Mouse (Mus musculus) midbrain, embryonic 13.5 days (tissue): ENCODE results near the gene Abca4. TPM values are rescaled to one million over a fixed set of nuclear protein-coding genes. Genes with fewer than 3 reads are reported as not detected.
"Not testable (repeated sequence)": the region's sequence is repeated elsewhere in the genome, so short reads cannot be mapped to it uniquely, and the experiment has no call there.

Experiments used
- ATAC-seq: fragments of 200-750 bp; cut with Nextera tagmentation; 2 replicates; pipeline ENCODE4 v1.8.0; 2017; ENCODE audit warnings: mild to moderate bottlenecking, moderate TSS enrichment, moderate library complexity
- H3K27ac ChIP-seq: fragments of 300-500 bp; sonication (generic); 2 replicates; pipeline ENCODE4 v1.5.1; 2015; ENCODE audit warnings: inconsistent platforms, mild to moderate bottlenecking, moderate library complexity
- H3K27me3 ChIP-seq: fragments of 300-500 bp; sonication (generic); 2 replicates; pipeline ENCODE4 v1.6.1; 2015; ENCODE audit warnings: mild to moderate bottlenecking, inconsistent platforms
- H3K36me3 ChIP-seq: fragments of 300-500 bp; sonication (generic); 2 replicates; pipeline ENCODE4 v1.6.1; 2015; ENCODE audit warnings: mild to moderate bottlenecking, inconsistent platforms
- H3K4me1 ChIP-seq: fragments of 300-500 bp; sonication (generic); replicated peaks from 2 replicates; pipeline ENCODE4 v1.6.1; 2015; ENCODE audit warnings: inconsistent platforms
- H3K4me2 ChIP-seq: fragments of 300-500 bp; sonication (generic); replicated peaks from 2 replicates; pipeline ENCODE4 v1.6.1; 2015; ENCODE audit warnings: moderate library complexity, mild to moderate bottlenecking, inconsistent platforms
- H3K4me3 ChIP-seq: fragments of 300-500 bp; sonication (generic); replicated peaks from 2 replicates; pipeline ENCODE4 v1.5.1; 2015; ENCODE audit warnings: mild to moderate bottlenecking, inconsistent platforms
- H3K9ac ChIP-seq: fragments of 300-500 bp; sonication (generic); replicated peaks from 2 replicates; pipeline ENCODE4 v1.6.1; 2015; ENCODE audit warnings: mild to moderate bottlenecking, inconsistent platforms
- H3K9me3 ChIP-seq: fragments of 300-500 bp; sonication (generic); 2 replicates; pipeline ENCODE4 v1.6.1; 2016; ENCODE audit warnings: mild to moderate bottlenecking, inconsistent platforms
- whole genome bisulfite sequencing: fragments of 180-500 bp; shearing (Covaris S2); methylation state at CpG from one replicate; pipeline ENCODE4 v1.1.7; 2015; 5-methylcytosine and 5-hydroxymethylcytosine counted together
- polyA plus RNA-seq: library from polyadenylated mRNA; unstranded; fragments of >200 nt; fragmentation: Nextera tagmentation; extraction: Ambion mirVana; gene quantifications from 2 replicates; pipeline ENCODE4 v1.2.1, GENCODE M21; 2015

The Abca4 gene
- polyA plus RNA-seq, 1 experiment from 2014 or later, result 1.3 TPM

DNA sequence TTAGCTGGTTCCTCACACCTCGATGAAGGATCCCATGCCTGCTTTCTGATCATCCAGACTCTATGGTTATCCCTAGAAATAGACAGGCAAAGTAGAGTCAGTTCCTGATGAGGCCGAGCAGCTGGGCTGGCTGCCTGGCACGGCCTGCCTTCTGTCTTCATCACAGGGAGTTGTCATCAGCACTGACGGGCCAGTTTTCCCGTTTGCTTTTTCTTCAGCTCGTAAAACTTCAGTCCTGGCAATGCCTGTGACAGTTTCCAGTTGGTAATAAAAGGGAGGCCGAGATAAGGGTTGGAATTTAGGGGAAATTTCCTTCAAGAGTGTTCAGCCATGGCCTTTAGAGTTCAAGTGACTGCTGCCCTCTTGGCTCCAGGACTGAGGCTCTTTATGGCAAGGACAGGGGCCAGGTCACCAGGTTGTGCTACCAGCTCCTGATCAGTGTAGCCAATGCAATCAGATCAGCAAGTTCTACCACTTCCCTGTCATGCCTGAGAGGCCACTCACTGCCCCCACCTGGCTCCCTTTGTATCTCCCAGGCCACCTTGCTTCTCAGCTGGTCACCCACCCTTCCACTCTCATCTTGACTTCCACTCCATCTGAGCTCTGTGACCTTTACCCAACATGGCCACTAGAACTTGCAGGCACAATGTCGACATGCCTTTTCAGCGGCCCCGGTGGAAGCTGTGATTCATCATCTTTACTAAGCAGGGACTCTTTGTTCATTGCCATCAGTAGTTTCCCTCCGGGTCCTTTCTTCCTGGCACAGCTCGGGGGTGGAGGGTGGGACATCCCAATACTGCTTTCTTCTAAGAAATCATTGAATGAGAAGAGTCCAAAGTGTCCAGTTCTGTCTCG lies 20.5 kb downstream of the Abca4 start:
- no peak overlapping the region for H3K9ac ChIP-seq
- ATAC-seq, result no peak
- WGBS, result 90% methylated on average over 13 of the region's 13 CpGs

DNA sequence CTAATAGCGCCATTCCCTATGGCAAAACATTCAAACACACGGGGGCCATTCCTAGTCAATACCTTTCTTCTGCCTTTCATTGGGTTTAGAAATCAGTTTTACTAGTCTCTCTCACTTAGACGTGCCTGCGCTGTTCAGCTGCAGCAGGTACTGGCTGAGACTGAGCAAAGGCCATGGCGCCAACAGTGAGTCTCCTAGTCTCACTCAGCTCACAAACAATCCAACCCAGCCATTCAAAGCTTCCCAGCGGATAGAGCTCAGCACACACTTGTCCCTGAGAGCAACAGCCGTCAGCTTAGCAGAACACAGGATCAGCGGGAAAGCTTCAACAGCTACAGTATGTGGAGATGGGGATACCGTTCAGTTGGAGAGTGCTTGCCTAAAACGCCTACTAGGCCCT lies 27.5 kb downstream of the Abca4 start:
- Histone ChIP-seq H3K36me3 (no peaks in the 10 kb centered on the region), H3K27ac (no peak overlapping the region), H3K4me3 (no peak overlapping the region), H3K27me3 (peaks cover 23% of the 10 kb centered on the region), H3K4me1 (no peaks in the 10 kb centered on the region; the same call in 1 of the 2 replicates), H3K9me3 (no peaks in the 10 kb centered on the region), H3K9ac (no peak overlapping the region), H3K4me2 (no peak overlapping the region)
- 64% methylated on average over 10 of the region's 10 CpGs for WGBS
- ATAC-seq, result no peak

More for the DNA sequence above, 20.5 kb downstream of the Abca4 start:
- Histone ChIP-seq H3K4me2 (no peak overlapping the region), H3K9me3 (no peaks in the 10 kb centered on the region), H3K27ac (no peak overlapping the region), H3K4me3 (no peak overlapping the region), H3K4me1 (no peaks in the 10 kb centered on the region), H3K27me3 (no peaks in the 10 kb centered on the region), H3K36me3 (no peaks in the 10 kb centered on the region)

GRCm38 (mm10) chr3:122072646-122073571 lies 28.7 kb downstream of the Abca4 start:
- peaks cover 26% of the 10 kb centered on the region for H3K27me3 ChIP-seq
- H3K4me3 ChIP-seq, result no peak overlapping the region
- peak; percentile 57; the same call in 1 of the 2 replicates for ATAC-seq
- no peak overlapping the region for H3K9ac ChIP-seq
- 57% methylated on average over 11 of the region's 11 CpGs for WGBS
- H3K27ac ChIP-seq, result no peak overlapping the region
- H3K4me2 ChIP-seq, result no peak overlapping the region
- H3K9me3 ChIP-seq, result no peaks in the 10 kb centered on the region
- no peaks in the 10 kb centered on the region; the same call in 1 of the 2 replicates for H3K4me1 ChIP-seq
- H3K36me3 ChIP-seq, result no peaks in the 10 kb centered on the region

DNA sequence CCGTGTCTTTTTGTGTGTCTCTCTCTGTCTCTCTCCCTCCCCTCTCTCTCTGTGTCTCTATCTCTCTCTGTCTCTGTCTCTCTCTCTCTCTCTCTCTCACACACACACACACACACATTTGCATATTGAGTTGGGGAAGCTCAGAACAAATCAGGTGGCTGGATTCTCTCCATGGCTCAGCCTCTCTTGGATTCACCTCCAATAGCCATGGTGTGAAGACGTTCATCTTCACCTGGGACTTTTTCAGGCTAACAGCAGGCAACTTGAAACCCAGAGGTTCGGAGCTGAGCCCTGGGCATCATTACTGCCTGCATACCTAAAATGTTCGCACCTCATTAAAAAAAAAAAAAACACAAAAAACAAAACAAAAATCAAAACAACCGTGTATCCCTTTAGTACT lies 29.4 kb downstream of the Abca4 start:
- Histone ChIP-seq H3K4me1 (peaks cover 5% of the 10 kb centered on the region), H3K27ac (no peak overlapping the region), H3K4me3 (no peak overlapping the region), H3K36me3 (no peaks in the 10 kb centered on the region), H3K27me3 (peaks cover 26% of the 10 kb centered on the region), H3K4me2 (no peak overlapping the region), H3K9me3 (no peaks in the 10 kb centered on the region), H3K9ac (no peak overlapping the region)
- ATAC-seq, result no peak
- 74% methylated on average over 5 of the region's 5 CpGs for WGBS

GRCm38 (mm10) chr3:122074334-122074733 lies 30.1 kb downstream of the Abca4 start:
- H3K27ac ChIP-seq, result peak overlapping the region; percentile 3; the same call in 1 of the 2 replicates
- H3K4me1 ChIP-seq, result peaks cover 5% of the 10 kb centered on the region
- 32% methylated on average over 10 of the region's 10 CpGs for WGBS
- H3K27me3 ChIP-seq, result peaks cover 32% of the 10 kb centered on the region
- H3K36me3 ChIP-seq, result no peaks in the 10 kb centered on the region
- no peaks in the 10 kb centered on the region for H3K9me3 ChIP-seq
- no peak overlapping the region for H3K4me2 ChIP-seq
- no peak for ATAC-seq
- no peak overlapping the region for H3K4me3 ChIP-seq
- H3K9ac ChIP-seq, result no peak overlapping the region

DNA sequence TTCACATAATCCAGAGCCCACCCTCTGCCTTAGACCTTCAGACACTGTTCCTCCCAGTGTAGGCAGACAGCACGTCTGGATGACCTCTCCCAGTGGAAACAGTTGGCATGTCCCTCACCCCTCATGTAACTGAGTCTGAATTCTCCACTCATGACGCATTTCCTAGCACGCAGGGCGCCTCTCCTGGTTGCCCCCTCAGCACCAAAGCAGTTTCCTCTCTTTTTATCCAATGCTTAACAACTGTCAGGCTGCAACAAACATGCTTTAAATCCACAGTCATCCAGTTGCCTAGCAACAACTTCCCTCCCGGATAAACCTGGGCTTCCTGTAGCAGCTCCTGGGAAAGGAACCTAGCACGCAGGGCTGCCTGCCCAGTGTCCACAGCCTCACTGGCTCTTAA lies 33.9 kb downstream of the Abca4 start:
- Histone ChIP-seq H3K27me3 (peaks cover 54% of the 10 kb centered on the region), H3K4me1 (peaks cover 5% of the 10 kb centered on the region), H3K36me3 (no peaks in the 10 kb centered on the region), H3K9ac (no peak overlapping the region), H3K27ac (no peak overlapping the region), H3K4me3 (no peak overlapping the region), H3K9me3 (no peaks in the 10 kb centered on the region), H3K4me2 (no peak overlapping the region)
- WGBS, result 12% methylated on average over 6 of the region's 6 CpGs
- peak; percentile 71 for ATAC-seq

GRCm38 (mm10) chr3:122079172-122079571 lies 34.9 kb downstream of the Abca4 start:
- H3K27ac ChIP-seq, result no peak overlapping the region
- H3K27me3 ChIP-seq, result peaks cover 60% of the 10 kb centered on the region
- H3K4me3 ChIP-seq, result no peak overlapping the region
- no peaks in the 10 kb centered on the region for H3K36me3 ChIP-seq
- no peak overlapping the region for H3K9ac ChIP-seq
- H3K4me1 ChIP-seq, result peaks cover 5% of the 10 kb centered on the region
- 85% methylated on average over 6 of the region's 6 CpGs for WGBS
- H3K9me3 ChIP-seq, result no peaks in the 10 kb centered on the region
- ATAC-seq, result no peak
- H3K4me2 ChIP-seq, result no peak overlapping the region

GRCm38 (mm10) chr3:122081634-122082033 lies 37.4 kb downstream of the Abca4 start:
- not testable (repeated sequence) for ATAC-seq

DNA sequence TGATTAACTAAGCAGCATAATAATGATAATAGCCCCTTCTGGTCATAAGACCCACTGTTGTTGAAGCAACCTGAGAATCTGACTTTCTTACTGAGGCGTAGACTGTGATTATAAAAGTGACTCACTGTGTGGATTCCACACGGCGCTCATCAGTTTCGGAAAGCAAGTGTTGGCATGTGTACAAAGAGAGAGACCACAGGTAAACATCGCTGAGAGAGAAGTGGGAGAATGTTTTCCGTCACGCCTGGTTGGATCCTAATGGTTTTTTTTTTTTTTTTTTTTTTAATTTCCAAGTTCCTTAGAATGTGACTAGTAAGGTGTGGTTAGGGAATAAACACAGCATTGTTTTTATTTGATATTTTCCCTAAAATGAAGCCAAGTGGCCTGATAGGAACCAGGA lies 38.1 kb downstream of the Abca4 start:
- Histone ChIP-seq H3K9me3 (no peaks in the 10 kb centered on the region), H3K27me3 (peaks cover 53% of the 10 kb centered on the region), H3K4me2 (no peak overlapping the region), H3K27ac (no peak overlapping the region), H3K4me1 (peaks cover 21% of the 10 kb centered on the region), H3K9ac (no peak overlapping the region), H3K4me3 (no peak overlapping the region), H3K36me3 (no peaks in the 10 kb centered on the region)
- 87% methylated on average over 7 of the region's 7 CpGs for WGBS
- ATAC-seq, result no peak

More at GRCm38 (mm10) chr3:122081634-122082033, 37.4 kb downstream of the Abca4 start:
- Histone ChIP-seq H3K4me1 (peaks cover 21% of the 10 kb centered on the region), H3K27me3 (peaks cover 48% of the 10 kb centered on the region)
- 93% methylated on average over 8 of the region's 8 CpGs for WGBS
- H3K4me2 ChIP-seq, H3K27ac ChIP-seq, H3K4me3 ChIP-seq, H3K36me3 ChIP-seq, H3K9ac ChIP-seq, H3K9me3 ChIP-seq: not testable (repeated sequence)

DNA sequence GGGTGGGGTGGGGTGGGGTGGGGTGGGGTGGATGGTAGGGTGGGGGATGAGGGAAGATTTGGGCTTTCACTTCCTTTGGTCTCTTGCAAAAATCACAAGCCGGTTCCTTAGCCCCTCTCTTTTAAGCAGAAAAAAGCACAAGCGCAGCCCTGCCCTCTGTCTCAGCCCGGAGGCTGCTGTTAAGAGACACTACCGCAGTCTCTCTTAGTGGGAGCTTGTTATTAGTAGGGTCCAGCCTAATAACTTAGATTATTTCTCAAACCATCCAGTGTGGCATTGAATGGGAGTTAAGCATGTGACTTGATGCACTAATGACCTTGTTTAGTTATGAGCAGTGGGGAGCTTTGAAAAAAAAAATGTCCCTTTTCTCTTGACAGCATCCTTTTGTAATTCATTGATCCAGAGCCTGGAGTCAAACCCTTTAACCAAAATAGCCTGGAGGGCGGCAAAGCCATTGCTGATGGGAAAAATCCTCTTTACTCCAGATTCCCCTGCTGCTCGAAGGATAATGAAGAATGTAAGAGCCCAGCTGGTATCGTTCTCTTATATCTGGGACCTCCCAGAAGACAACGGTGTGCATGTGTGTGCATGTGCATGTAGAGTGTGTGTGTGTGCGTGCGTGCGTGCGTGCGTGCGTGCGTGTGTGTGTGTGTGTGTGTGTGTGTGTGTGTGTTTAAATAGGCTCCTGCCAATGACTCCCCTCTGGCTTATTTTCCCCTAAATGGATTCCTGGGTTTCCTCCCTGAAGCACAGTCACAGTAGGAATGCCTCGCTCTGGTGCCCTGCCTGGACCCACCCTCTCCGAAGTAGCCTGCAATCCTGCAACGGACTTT lies 41.1 kb downstream of the Abca4 start:
- no peaks in the 10 kb centered on the region for H3K36me3 ChIP-seq
- H3K4me2 ChIP-seq, result peak overlapping the region; percentile 34
- H3K9ac ChIP-seq, result no peak overlapping the region; the same call in 1 of the 2 replicates
- H3K9me3 ChIP-seq, result no peaks in the 10 kb centered on the region
- 12% methylated on average over 18 of the region's 18 CpGs for WGBS
- H3K4me1 ChIP-seq, result peaks cover 16% of the 10 kb centered on the region
- H3K27me3 ChIP-seq, result peaks cover 69% of the 10 kb centered on the region
- 0 out of 2 replicates have a peak overlapping the region, but pooled peaks have one; percentile 0 for H3K4me3 ChIP-seq
- peak; percentile 83 for ATAC-seq
- H3K27ac ChIP-seq, result no peak overlapping the region

- H3K36me3 ChIP-seq, result no peaks in the 10 kb centered on the region
- H3K4me3 ChIP-seq, result no peak overlapping the region
- no peak overlapping the region for H3K27ac ChIP-seq
- H3K9ac ChIP-seq, result no peak overlapping the region
- H3K27me3 ChIP-seq, result peaks cover 65% of the 10 kb centered on the region
- no peaks in the 10 kb centered on the region for H3K9me3 ChIP-seq
- H3K4me2 ChIP-seq, result no peak overlapping the region
- ATAC-seq, result no peak
- H3K4me1 ChIP-seq, result peaks cover 16% of the 10 kb centered on the region
- WGBS, result 86% methylated on average over 11 of the region's 11 CpGs
Measured at GRCm38 (mm10) chr3:122088054-122088681, 43.9 kb downstream of the Abca4 start.
